In the genomic region with DNA sequence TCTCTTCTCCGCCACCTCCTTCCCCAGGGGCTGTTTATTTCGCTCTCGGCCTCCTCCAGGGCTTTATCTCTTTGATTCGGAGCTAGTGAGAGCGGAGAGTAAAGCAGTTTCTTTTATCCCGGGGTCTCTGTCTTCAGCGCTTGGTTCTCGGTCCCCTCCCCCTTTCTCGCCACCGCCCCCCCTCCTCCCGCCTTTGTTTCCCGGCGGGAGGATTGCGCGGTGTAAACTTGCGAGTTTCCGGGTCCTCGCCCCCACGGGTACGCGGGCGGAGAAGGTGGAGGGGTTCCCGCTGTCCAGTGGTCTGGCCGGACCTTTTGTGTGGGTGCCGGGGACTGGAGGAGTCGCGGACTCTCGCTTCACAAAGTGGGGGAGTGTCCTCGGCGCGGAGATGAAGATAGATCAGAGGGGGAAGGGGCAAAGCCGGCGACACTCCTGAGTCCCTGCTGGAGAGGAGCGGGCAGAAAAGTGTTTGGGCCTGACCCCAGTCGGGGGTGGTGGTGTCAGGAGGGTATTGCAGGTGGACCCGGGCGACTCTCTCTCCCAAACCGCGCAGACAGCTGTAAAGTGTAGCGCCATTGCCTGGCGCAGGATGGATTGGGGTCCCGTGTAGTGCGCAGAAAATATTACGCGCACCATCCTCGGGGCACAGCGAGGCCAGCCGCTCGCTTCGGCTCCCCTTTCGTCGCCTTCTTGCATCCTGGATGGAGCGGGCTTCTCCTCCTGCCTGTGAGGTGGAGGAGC, we compare ENCODE assay signal across 8 mouse cellular contexts. TPM values are rescaled to one million over a fixed set of nuclear protein-coding genes. Genes with fewer than 3 reads are reported as not detected.
A peak's percentile ranks its signal among the peaks of the same experiment; 100 is the strongest.
DNase-seq lines count a peak whose midpoint lies in the region; ATAC-seq lines count a peak whose summit lies in the region.

No protein-coding gene starts in this region.

- peak overlapping the region; percentile 48 for H3K27ac ChIP-seq in embryonic facial prominence, embryonic 13.5 days
- peak overlapping the region; percentile 87 for H3K27ac ChIP-seq in hindbrain, embryonic 15.5 days (replicated peaks)

- no peaks in the 10 kb centered on the region for H3K9me3 ChIP-seq in embryonic facial prominence, embryonic 13.5 days
- H3K9me3 ChIP-seq in hindbrain, embryonic 15.5 days: no peaks in the 10 kb centered on the region

- peak; percentile 41 to 48 for DNase-seq in adrenal gland, adult 18-20 months (ENCODE audit: low spot score in 2 of 2)
- DNase-seq in adrenal gland, postnatal 4 days (ENCODE audit: low spot score in 2 of 2): no peak
- peak; percentile 60 to 66 for DNase-seq in B cell, adult 2 months
- DNase-seq in lung, postnatal 10 days: peak; percentile 53
- DNase-seq in testis, postnatal 10 days (ENCODE audit: low spot score): peak; percentile 57
- DNase-seq in layer of hippocampus, adult 9-11 months: no peak

- H3K9ac ChIP-seq in embryonic facial prominence, embryonic 13.5 days: peak overlapping the region; percentile 84
- H3K9ac ChIP-seq in hindbrain, embryonic 15.5 days: peak overlapping the region; percentile 72

- peak overlapping the region; percentile 79 for H3K4me3 ChIP-seq in embryonic facial prominence, embryonic 13.5 days
- peak overlapping the region; percentile 53 for H3K4me3 ChIP-seq in hindbrain, embryonic 15.5 days

- H3K4me2 ChIP-seq in embryonic facial prominence, embryonic 13.5 days: peak overlapping the region; percentile 99
- H3K4me2 ChIP-seq in hindbrain, embryonic 15.5 days: peak overlapping the region; percentile 75

- peaks cover 40% of the 10 kb centered on the region for H3K4me1 ChIP-seq in embryonic facial prominence, embryonic 13.5 days
- H3K4me1 ChIP-seq in hindbrain, embryonic 15.5 days (replicated peaks): peaks cover 56% of the 10 kb centered on the region

- no peak for ATAC-seq in embryonic facial prominence, embryonic 13.5 days (ENCODE audit: insufficient number of reproducible peaks, insufficient read depth, low FRiP score, low TSS enrichment, low read depth)
- peak; percentile 23; the same call in 1 of the 2 replicates for ATAC-seq in hindbrain, embryonic 15.5 days (ENCODE audit: low FRiP score, low read depth)

- WGBS in embryonic facial prominence, embryonic 13.5 days: under 1% methylated on average over 53 of the region's 53 CpGs
- WGBS in hindbrain, embryonic 15.5 days: under 1% methylated on average over 52 of the region's 53 CpGs

- H3K27me3 ChIP-seq in embryonic facial prominence, embryonic 13.5 days: peaks cover 30% of the 10 kb centered on the region
- H3K27me3 ChIP-seq in hindbrain, embryonic 15.5 days: no peaks in the 10 kb centered on the region

- H3K36me3 ChIP-seq in embryonic facial prominence, embryonic 13.5 days: no peaks in the 10 kb centered on the region
- H3K36me3 ChIP-seq in hindbrain, embryonic 15.5 days: no peaks in the 10 kb centered on the region

RNA-seq across cellular contexts. Expression of a gene that starts 0.8 kb away (rescaled TPM):
- 10 to 100 TPM; 51.6 to 83.8 TPM for total RNA-seq in adrenal gland, adult 18-20 months (2021)
- total RNA-seq in adrenal gland, postnatal 4 days (2021): 100 to 1,000 TPM; 114 to 117 TPM
- polyA plus RNA-seq in embryonic facial prominence, embryonic 13.5 days (2015; fragmentation: Nextera tagmentation; extraction: Ambion mirVana): 26.7 and 27.0 TPM in 2 replicates
- 86.6 and 123 TPM in 2 replicates for polyA plus RNA-seq in hindbrain, embryonic 15.5 days (2015; fragmentation: Nextera tagmentation; extraction: Ambion mirVana)

Comparison
In these comparisons a context has a peak if more than half of its experiments do, and no peak if none do; other contexts are left out.
1. DNase-seq: peak in adrenal gland, adult 18-20 months (2 of 2), B cell, adult 2 months (2 of 2), lung, postnatal 10 days (single experiment) and testis, postnatal 10 days (single experiment); none in adrenal gland, postnatal 4 days (0 of 2) and layer of hippocampus, adult 9-11 months (single experiment).